Mouse (Mus musculus) cerebellum, adult 8-10 months (tissue): Measurements from ENCODE around the gene Rtel1.

Experiments used
- DNase-seq: peaks from one replicate; pipeline ENCODE4 v3.0.0; 2022

Rtel1 gene

DNA sequence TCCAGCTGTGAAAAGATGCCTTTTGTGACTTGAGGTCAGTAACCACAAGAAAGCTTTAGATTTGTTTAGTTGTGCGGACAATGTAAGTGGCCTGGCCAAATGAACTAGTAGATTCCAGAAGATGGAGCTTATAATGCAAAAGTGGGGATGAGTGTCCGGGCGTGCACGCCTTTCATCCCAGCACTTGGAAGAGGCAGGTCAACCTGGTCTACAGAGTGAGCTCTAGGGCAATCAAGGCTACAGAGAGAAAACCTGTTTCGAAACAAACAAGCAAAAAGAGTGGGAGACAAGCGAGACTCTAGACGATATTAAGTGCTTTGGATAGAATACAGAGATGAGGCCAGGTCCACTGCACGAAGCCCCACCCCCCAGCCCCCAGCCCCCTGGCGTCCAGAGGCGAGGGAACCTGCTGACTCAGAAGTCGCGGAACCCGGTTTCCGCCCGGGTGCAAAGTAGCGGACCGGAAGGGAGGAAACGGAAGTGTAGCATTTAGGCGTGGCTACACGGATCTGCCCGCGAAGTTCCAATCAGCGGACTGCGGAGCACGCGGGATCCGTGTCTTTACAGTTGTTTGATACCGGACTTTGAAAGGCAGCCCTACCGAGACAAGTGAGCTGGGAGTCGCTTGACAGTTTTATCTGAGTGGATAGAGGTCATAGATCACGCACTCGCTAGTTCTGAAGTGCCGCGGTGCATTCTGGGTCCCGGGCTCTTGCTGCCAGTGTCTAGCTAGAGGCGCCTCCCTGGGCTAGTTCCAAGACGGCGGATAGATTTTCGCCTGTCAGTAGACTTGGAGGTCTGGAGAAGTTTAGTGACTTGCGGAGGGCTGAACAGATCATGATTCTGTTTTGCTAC lies at the start of gene Rtel1:
Gene Rtel1 (plus strand): TSS at position 492 of the 855 bp plus-strand sequence.
- peak; percentile 82 for DNase-seq

DNA sequence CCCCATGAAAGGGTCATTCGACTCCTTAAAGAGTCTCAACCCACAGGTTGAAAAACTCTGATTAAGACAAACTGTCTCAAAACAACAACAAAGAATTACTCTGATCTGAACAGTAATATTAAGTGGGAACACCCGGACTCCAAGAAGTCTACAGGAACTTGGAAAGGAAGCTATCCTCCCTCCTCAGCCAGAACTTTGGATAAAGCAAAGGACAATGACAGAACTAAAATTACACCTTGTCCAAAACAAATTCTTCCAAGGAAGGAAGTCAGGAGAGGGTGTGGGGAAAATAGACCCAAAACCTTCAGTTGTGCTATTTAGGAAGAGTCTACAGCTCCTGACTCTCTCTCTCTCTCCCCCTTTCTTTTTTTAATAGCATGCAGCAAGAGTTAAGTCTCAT lies 47.4 kb upstream of the Rtel1 start:
- no peak for DNase-seq

DNA sequence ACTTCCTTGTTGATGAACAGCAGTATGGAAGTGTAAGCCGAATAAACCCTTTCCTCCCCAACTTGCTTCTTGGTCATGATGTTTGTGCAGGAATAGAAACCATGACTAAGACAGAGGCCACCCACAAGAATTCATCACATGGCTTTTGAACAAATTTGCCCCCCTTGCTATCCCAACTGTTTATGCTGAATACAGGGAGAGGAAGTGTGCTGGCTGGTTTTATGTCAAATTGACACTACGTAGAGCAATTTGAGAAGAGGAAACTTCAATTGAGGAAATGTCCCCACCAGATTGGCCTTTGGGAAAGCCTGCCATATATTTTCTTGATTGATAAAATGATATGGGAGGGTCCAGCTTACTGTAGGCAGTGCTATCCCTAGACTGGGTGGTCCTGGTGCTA lies 45.7 kb upstream of the Rtel1 start:
- DNase-seq = no peak

DNA sequence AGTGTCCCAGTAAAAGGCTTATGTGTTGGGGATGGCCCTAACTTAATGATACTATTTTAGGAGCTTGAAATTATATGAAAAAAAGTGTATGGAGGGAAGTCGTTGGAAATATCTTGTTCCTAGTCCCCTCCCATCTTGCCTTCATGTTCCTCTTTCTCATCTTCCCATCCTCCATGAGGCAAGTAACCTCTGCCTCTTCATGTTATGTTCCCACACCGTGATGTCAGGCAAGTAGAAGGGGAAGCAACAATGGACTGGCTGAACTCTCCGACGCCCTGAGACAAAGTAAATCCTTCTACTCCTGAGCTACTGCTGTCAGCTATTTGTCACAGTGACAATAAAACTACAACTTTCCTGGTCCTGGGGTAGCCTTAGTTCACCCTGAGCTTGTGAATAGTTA lies 44.9 kb upstream of the Rtel1 start:
- no peak for DNase-seq

DNA sequence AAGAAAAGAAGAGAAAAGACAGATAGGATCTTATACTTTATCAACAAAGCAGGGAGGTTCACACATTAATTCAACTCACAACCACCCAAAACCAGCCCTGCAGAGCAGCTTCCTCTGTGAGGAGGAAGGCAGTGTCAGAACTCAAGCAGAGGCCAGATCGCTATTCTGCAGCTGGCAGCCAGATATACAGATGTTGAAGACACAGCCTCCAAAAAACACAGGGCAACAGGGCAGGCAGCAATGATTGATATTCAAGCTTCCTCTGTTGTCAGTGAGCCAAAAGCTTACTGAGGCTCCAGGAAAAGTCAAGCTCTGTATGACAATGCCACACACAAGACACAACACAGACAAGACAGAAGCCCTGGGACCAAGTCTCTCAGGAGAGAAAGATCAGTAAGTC lies 42.8 kb upstream of the Rtel1 start:
- DNase-seq = no peak

DNA sequence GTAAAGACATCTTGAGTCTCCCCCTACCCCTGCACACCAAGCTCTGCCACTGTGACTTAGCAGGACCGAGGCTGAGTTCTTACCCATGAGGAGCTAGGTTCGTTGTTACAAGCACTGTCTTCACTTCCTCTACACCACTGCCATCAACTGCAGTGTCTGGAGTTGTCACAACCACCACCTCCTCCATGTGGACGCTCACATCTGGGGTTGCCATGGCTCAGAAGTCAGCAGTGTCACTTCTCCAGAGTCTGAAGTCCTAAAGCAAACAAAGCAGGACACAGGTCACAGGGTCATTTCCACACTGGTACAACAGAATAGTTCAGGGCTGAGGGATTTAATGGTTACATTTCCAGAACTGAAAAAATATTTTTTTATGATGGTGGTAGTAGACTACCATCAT lies 41.7 kb upstream of the Rtel1 start:
- DNase-seq = no peak

DNA sequence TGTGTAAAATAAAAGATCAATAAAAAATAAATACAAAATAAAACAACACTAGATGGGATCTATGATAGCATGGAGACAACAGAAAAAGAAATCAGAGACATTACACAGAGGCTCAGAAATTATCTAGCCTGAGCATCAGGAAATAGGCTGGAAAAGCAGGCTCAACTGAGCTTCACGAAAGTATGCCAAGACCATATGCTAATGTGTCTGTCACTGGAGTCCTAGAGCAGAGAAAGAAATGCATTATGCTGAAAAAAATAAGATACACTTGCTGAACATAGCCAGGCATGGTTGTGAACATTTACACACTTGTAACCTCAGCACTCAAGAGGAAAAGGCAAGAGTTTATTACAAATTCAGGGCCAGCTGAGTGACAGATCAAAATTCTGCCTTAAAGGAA lies 39.6 kb upstream of the Rtel1 start:
- DNase-seq = no peak

DNA sequence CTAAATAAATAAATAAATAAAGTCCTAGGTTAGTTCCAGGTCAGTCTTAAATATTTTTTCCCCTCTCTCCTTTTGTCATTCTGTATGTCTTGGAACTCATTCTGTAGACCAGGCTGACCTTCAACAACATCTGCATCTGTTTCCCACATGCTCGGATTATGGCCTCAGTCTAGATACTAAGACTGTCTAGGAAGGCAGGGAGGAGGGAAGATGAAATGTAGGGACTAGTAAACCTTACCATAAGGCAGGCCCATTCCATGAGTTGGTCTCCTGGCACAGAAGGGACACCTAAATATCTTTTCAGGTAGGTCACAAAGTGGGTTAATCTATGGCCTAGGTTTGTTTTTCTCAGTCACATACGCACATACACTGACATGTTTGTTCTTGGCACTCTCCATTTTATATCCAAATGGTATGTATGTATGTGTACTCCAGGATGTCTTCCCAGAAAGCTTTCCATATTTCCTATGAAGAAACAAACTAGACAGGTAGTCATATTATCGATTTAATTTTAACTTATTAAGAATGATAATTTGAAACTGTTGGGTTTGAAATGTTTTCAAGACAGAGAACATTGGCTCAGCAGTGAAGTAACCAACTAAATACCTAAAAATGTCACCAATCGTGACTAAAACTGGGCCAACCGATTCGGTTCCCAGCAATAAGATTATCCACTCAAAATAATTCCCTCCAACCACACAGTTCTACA lies 32.8 kb upstream of the Rtel1 start:
- no peak for DNase-seq

- peak; percentile 85 for DNase-seq
These were observed 32.1 kb upstream of the Rtel1 start for GRCm38 (mm10) chr2:181287338-181287957.

- peak; percentile 92 for DNase-seq
These were observed 31.6 kb upstream of the Rtel1 start, which contains the start of gene Gmeb2 for GRCm38 (mm10) chr2:181287958-181288350. Gene Gmeb2, minus strand, starts transcription at chr2:181288035.

DNA sequence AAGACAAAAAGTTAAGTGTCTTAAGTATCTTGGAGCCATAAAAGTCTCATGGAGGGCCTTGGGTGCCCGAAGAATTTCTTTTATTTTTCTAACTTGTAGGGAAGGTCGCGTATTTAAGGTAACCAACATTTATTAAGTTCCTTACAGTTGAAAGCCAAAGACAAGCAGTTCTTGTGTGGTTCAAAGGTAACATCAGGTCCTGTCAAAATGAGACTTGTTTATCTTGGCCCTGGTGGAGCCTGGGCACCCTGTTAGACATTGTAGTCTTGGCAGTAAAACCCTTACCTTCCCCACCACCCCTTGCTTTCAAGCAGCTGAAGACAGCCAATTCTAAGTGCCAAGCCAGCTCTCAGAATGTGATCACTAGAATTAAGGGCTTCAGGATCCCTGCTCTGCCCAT lies 30.8 kb upstream of the Rtel1 start:
- no peak for DNase-seq

- DNase-seq = no peak
These were observed 28.6 kb upstream of the Rtel1 start for GRCm38 (mm10) chr2:181290937-181291336.

DNA sequence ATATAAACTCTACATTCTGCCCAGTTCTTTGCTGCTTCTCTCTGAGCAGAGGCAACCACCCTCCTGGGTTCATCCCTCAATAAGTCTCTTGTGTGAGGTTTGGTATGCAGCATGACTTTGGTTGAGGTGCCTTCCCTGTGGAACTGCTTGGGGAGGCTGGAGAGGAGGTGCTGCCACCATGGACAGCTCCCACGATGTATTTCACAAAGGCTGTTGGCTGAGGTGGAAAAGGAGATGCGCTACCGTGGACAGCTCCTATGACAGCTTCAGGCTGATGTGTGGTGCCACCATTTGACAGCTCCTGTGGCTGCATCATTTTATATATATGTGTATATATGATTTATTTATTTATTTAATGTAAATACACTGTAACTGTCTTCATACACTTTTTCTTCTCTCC lies 17.5 kb upstream of the Rtel1 start:
- no peak for DNase-seq

- no peak for DNase-seq
These were observed 14.6 kb upstream of the Rtel1 start for GRCm38 (mm10) chr2:181304944-181305343.

- peak; percentile 46 for DNase-seq
These were observed 12.3 kb upstream of the Rtel1 start for GRCm38 (mm10) chr2:181307144-181307804.

DNA sequence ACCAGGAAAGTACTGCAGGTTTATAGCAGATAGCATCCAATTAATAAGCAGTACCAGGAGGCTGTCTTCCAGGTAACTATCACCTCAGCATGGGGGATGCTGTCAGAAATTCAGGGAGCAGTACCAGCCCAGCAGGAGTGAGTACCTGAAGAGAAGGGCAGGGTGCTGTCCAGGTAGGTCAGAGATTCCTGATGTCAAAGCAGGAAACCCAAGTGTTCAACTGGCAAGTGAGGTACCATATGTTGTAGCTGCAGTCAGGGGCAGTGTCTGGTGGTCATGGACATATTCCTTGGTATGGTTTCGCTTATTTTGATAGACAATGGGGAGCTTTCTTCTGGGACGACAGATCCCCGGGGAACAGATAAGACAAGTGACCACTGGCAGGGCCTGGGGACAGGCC lies 7.1 kb upstream of the Rtel1 start:
- DNase-seq = no peak

- DNase-seq = no peak
These were observed 6.6 kb upstream of the Rtel1 start for GRCm38 (mm10) chr2:181313006-181313343.

DNA sequence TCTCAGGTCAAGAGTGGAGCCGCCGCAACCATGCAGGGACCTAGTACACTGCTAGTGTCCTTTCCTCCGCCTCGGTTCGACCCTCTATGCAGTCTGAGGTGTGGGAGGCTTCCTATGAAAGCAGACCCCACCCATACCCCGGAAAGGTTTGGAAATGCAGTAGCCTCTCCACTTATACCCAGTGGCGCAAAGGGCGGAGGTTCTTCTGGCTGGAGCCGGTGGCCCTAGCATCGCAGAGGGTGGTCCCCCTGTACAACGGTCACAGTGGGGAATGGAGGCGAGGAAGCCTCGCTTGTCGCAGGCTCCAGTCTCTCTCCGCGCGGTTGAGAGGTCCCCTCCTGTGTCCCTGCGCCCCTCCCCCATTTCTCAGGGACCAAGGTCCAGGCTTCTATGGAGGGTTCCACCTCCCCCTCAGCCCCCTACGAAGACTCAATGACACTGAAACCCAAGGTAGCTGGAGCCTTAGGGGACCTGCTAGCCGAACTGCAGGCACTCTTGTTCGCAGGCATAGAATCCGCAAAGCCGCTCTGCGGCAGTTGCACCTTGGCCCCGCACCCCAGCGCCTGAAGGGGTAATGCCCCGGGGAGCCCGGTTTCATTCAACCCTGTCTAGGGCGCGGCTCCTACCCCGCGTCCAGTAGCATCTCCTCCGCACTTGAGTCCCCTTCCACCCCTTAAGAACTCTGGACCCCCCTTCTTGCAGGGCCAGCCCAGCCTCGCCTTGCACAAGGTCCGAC lies 6.0 kb upstream of the Rtel1 start:
- no peak for DNase-seq

DNA sequence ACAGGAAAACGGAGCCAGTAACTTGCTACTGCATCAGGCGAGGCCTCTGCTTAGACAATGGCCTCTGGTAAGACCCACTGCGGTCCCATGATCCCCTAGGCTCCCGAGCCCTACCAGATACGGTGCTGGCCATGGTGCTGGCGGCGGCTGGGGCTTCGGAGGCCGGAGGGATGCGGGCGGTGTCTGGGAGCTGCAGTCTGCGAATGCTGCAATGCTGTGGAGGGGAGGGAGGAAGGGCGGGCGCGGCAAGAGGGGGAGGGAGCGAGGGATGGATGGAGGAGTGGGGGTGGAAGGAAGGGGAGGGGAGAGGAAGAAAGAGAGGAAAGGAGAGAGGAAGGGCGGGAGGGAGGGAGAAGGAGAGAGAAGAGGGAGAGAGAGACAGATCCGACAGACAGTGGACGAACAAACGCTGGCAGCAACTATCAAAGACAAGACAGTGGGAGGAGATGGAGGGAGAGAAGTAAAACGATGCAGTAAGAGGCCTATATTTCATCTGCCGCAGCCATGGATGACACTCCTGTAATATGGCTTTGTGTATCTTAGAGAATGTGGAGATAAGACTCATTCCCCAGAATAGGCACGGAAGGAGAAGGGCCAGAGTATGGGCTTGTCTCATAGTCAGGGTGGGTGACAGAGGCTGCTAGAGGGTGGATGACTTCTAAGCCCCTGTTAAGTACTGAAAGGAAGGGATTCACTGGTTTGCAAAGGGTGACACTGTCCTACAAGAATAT lies 5.3 kb upstream of the Rtel1 start, which contains the start of gene Stmn3:
Gene Stmn3 (minus strand): TSS at position 421 of the 731 bp plus-strand sequence.
- DNase-seq = peak; percentile 80

GRCm38 (mm10) chr2:181320103-181320499 lies 562 bp downstream of the Rtel1 start:
- DNase-seq = no peak

DNA sequence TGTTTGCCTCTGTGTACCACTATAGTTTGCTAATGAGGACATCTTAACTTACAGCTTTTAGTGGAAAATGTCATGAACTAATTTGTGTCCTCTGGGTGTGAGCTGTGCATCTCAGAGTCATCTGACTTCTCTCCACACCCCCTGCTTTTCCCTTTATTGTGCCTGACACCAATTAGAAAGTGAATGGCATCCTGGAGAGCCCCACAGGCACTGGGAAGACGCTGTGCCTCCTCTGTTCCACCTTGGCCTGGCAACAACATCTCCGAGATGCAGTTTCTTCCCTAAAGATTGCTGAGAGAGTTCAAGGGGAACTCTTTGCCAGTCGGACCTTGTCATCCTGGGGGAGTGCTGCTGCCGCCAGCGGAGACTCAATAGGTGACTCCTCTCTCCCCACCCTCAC lies 2.6 kb downstream of the Rtel1 start:
- DNase-seq = no peak

DNA sequence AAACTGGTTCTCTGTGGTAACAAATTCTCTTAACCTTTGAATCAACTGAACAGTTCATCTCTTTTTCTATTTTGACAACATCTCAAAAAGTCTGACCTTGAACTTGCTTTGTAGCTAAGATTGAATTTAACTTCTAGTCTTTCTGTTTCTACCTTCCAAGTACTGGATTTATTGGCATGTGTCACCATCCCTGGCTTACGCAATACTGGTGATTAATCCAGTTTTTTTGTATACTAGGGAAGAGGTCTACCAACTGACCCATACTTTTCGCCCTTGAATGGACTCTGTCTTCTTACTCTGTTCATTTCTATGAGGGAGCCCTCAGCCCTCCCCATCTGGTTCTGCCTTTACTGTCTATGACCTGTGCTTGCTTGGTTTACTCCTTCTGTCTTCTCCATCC lies 6.6 kb downstream of the Rtel1 start:
- no peak for DNase-seq
